Mouse (Mus musculus) hindbrain, embryonic 13.5 days (tissue): ENCODE data around the gene Itgb8. TPM values are rescaled to one million over a fixed set of nuclear protein-coding genes. Genes with fewer than 3 reads are reported as not detected.
A peak's percentile ranks its signal among the peaks of the same experiment; 100 is the strongest.

ENCODE experiments used
- ATAC-seq: fragments of 200-750 bp; cut with Nextera tagmentation; 2 replicates; pipeline ENCODE4 v1.8.0; 2017; ENCODE audit warnings: moderate TSS enrichment; ENCODE audit not compliant: low FRiP score
- H3K27ac ChIP-seq: fragments of 300-500 bp; sonication (generic); 2 replicates; pipeline ENCODE4 v1.5.1; 2015; ENCODE audit warnings: inconsistent platforms, mild to moderate bottlenecking, moderate library complexity
- H3K27me3 ChIP-seq: fragments of 300-500 bp; sonication (generic); 2 replicates; pipeline ENCODE4 v1.6.1; 2015; ENCODE audit warnings: mild to moderate bottlenecking, inconsistent platforms
- H3K36me3 ChIP-seq: fragments of 300-500 bp; sonication (generic); 2 replicates; pipeline ENCODE4 v1.6.1; 2015; ENCODE audit warnings: mild to moderate bottlenecking, inconsistent platforms
- H3K4me1 ChIP-seq: fragments of 300-500 bp; sonication (generic); replicated peaks from 2 replicates; pipeline ENCODE4 v1.6.1; 2015; ENCODE audit warnings: inconsistent platforms
- H3K4me2 ChIP-seq: fragments of 300-500 bp; sonication (generic); 2 replicates; pipeline ENCODE4 v1.6.1; 2015; ENCODE audit warnings: inconsistent platforms, mild to moderate bottlenecking, moderate library complexity
- H3K4me3 ChIP-seq: fragments of 300-500 bp; sonication (generic); 2 replicates; pipeline ENCODE4 v1.5.1; 2015; ENCODE audit warnings: mild to moderate bottlenecking, inconsistent platforms
- H3K9ac ChIP-seq: fragments of 300-500 bp; sonication (generic); 2 replicates; pipeline ENCODE4 v1.6.1; 2015; ENCODE audit warnings: mild to moderate bottlenecking, inconsistent platforms
- H3K9me3 ChIP-seq: fragments of 300-500 bp; sonication (generic); 2 replicates; pipeline ENCODE4 v1.6.1; 2016; ENCODE audit warnings: inconsistent platforms
- WGBS: fragments of 180-500 bp; shearing (Covaris S2); methylation state at CpG from one replicate; pipeline ENCODE4 v1.1.7; 2015; 5-methylcytosine and 5-hydroxymethylcytosine counted together
- polyA plus RNA-seq: library from polyadenylated mRNA; unstranded; fragments of >200 nt; fragmentation: Nextera tagmentation; extraction: Ambion mirVana; gene quantifications from 2 replicates; pipeline ENCODE4 v1.2.1, GENCODE M21; 2015

The Itgb8 gene
- 11.9 and 12.4 TPM in 2 replicates for polyA plus RNA-seq

- under 1% methylated on average over 29 of the region's 29 CpGs for WGBS
- H3K4me3 ChIP-seq, result peak within 1 kb of the TSS; percentile 67
Measured at GRCm38 (mm10) chr12:119238696-119239415, at the start of gene Itgb8. Gene Itgb8, minus strand, starts transcription at chr12:119238802.

GRCm38 (mm10) chr12:119276282-119276681 is 37.7 kb upstream of the Itgb8 start:
- 78% methylated on average over 1 of the region's 1 CpGs for WGBS
- no peak overlapping the region for H3K9ac ChIP-seq
- no peak for ATAC-seq

More at GRCm38 (mm10) chr12:119238696-119239415, at the start of gene Itgb8:
- no peaks in the 10 kb centered on the region for H3K36me3 ChIP-seq
- H3K27me3 ChIP-seq, result no peaks in the 10 kb centered on the region
- H3K4me2 ChIP-seq, result peak within 1 kb of the TSS; percentile 73
- peaks cover 33% of the 10 kb centered on the region for H3K4me1 ChIP-seq
- ATAC-seq, result peak; percentile 95
- no peaks in the 10 kb centered on the region for H3K9me3 ChIP-seq
- H3K27ac ChIP-seq, result peak within 1 kb of the TSS; percentile 92
- H3K9ac ChIP-seq, result peak within 1 kb of the TSS; percentile 85

GRCm38 (mm10) chr12:119273605-119274004 is 35.0 kb upstream of the Itgb8 start:
- Histone ChIP-seq H3K27ac (no peak overlapping the region), H3K4me3 (no peak overlapping the region), H3K9ac (no peak overlapping the region), H3K36me3 (no peaks in the 10 kb centered on the region), H3K27me3 (no peaks in the 10 kb centered on the region), H3K4me2 (no peak overlapping the region), H3K9me3 (no peaks in the 10 kb centered on the region), H3K4me1 (no peaks in the 10 kb centered on the region)
- ATAC-seq, result no peak
- WGBS, result 3% methylated on average over 1 of the region's 1 CpGs

More at GRCm38 (mm10) chr12:119276282-119276681, 37.7 kb upstream of the Itgb8 start:
- H3K4me2 ChIP-seq, result no peak overlapping the region
- H3K27me3 ChIP-seq, result no peaks in the 10 kb centered on the region
- no peak overlapping the region for H3K4me3 ChIP-seq
- H3K27ac ChIP-seq, result no peak overlapping the region
- H3K36me3 ChIP-seq, result no peaks in the 10 kb centered on the region
- H3K4me1 ChIP-seq, result no peaks in the 10 kb centered on the region
- no peaks in the 10 kb centered on the region for H3K9me3 ChIP-seq

- WGBS, result 90% methylated on average over 1 of the region's 1 CpGs
- Histone ChIP-seq H3K27ac (no peak overlapping the region), H3K4me1 (no peaks in the 10 kb centered on the region), H3K4me2 (no peak overlapping the region), H3K27me3 (no peaks in the 10 kb centered on the region), H3K9ac (no peak overlapping the region), H3K36me3 (no peaks in the 10 kb centered on the region), H3K4me3 (no peak overlapping the region), H3K9me3 (no peaks in the 10 kb centered on the region)
- ATAC-seq, result no peak
Measured at GRCm38 (mm10) chr12:119271964-119272363, 33.4 kb upstream of the Itgb8 start.

GRCm38 (mm10) chr12:119270036-119270435 is 31.4 kb upstream of the Itgb8 start:
- no peak overlapping the region for H3K9ac ChIP-seq
- H3K27me3 ChIP-seq, result no peaks in the 10 kb centered on the region
- no peak overlapping the region for H3K4me2 ChIP-seq
- no peaks in the 10 kb centered on the region for H3K9me3 ChIP-seq
- no peak overlapping the region for H3K27ac ChIP-seq
- H3K4me1 ChIP-seq, result no peaks in the 10 kb centered on the region
- H3K36me3 ChIP-seq, result no peaks in the 10 kb centered on the region
- ATAC-seq, result no peak
- 83% methylated on average over 2 of the region's 2 CpGs for WGBS
- H3K4me3 ChIP-seq, result no peak overlapping the region

GRCm38 (mm10) chr12:119268723-119269122 is 30.1 kb upstream of the Itgb8 start:
- WGBS, result 58% methylated on average over 1 of the region's 1 CpGs
- no peaks in the 10 kb centered on the region for H3K27me3 ChIP-seq

GRCm38 (mm10) chr12:119264506-119264905 is 25.9 kb upstream of the Itgb8 start:
- H3K36me3 ChIP-seq, result no peaks in the 10 kb centered on the region
- H3K4me1 ChIP-seq, result no peaks in the 10 kb centered on the region
- no peak for ATAC-seq
- H3K9ac ChIP-seq, result no peak overlapping the region
- H3K27ac ChIP-seq, result no peak overlapping the region
- no peaks in the 10 kb centered on the region for H3K9me3 ChIP-seq
- H3K4me2 ChIP-seq, result no peak overlapping the region
- 94% methylated on average over 3 of the region's 3 CpGs for WGBS
- H3K27me3 ChIP-seq, result no peaks in the 10 kb centered on the region
- no peak overlapping the region for H3K4me3 ChIP-seq

More at GRCm38 (mm10) chr12:119268723-119269122, 30.1 kb upstream of the Itgb8 start:
- Histone ChIP-seq H3K27ac (no peak overlapping the region), H3K9ac (no peak overlapping the region), H3K4me2 (no peak overlapping the region), H3K4me1 (no peaks in the 10 kb centered on the region), H3K9me3 (no peaks in the 10 kb centered on the region), H3K4me3 (no peak overlapping the region), H3K36me3 (no peaks in the 10 kb centered on the region)
- no peak for ATAC-seq

- 30% methylated on average over 1 of the region's 1 CpGs for WGBS
Measured at GRCm38 (mm10) chr12:119248581-119248980, 10.0 kb upstream of the Itgb8 start.

GRCm38 (mm10) chr12:119241071-119241470 is 2.5 kb upstream of the Itgb8 start:
- H3K9me3 ChIP-seq, result no peaks in the 10 kb centered on the region
- H3K4me2 ChIP-seq, result no peak overlapping the region
- no peak overlapping the region for H3K9ac ChIP-seq
- WGBS, result 14% methylated on average over 1 of the region's 1 CpGs
- H3K36me3 ChIP-seq, result no peaks in the 10 kb centered on the region
- no peak overlapping the region for H3K27ac ChIP-seq
- no peaks in the 10 kb centered on the region for H3K27me3 ChIP-seq
- no peak overlapping the region for H3K4me3 ChIP-seq
- ATAC-seq, result no peak
- peaks cover 21% of the 10 kb centered on the region for H3K4me1 ChIP-seq

More at GRCm38 (mm10) chr12:119248581-119248980, 10.0 kb upstream of the Itgb8 start:
- ATAC-seq, result no peak
- Histone ChIP-seq H3K36me3 (no peaks in the 10 kb centered on the region), H3K27ac (no peak overlapping the region), H3K9me3 (no peaks in the 10 kb centered on the region), H3K4me2 (no peak overlapping the region), H3K9ac (no peak overlapping the region), H3K27me3 (no peaks in the 10 kb centered on the region), H3K4me3 (no peak overlapping the region), H3K4me1 (no peaks in the 10 kb centered on the region)

GRCm38 (mm10) chr12:119237921-119238695 is 494 bp downstream of the Itgb8 start:
- Histone ChIP-seq H3K36me3 (no peaks in the 10 kb centered on the region), H3K4me2 (peak overlapping the region; percentile 73), H3K9ac (peak overlapping the region; percentile 85), H3K27ac (peak overlapping the region; percentile 92), H3K4me3 (peak overlapping the region; percentile 67), H3K27me3 (no peaks in the 10 kb centered on the region), H3K4me1 (peaks cover 33% of the 10 kb centered on the region), H3K9me3 (no peaks in the 10 kb centered on the region)
- WGBS, result under 1% methylated on average over 35 of the region's 35 CpGs
- peak; percentile 87 for ATAC-seq

GRCm38 (mm10) chr12:119237241-119237920 is 1.2 kb downstream of the Itgb8 start:
- no peaks in the 10 kb centered on the region for H3K36me3 ChIP-seq
- H3K9me3 ChIP-seq, result no peaks in the 10 kb centered on the region
- H3K27me3 ChIP-seq, result no peaks in the 10 kb centered on the region
- H3K4me1 ChIP-seq, result peaks cover 33% of the 10 kb centered on the region
- peak overlapping the region; percentile 85 for H3K9ac ChIP-seq
- under 1% methylated on average over 13 of the region's 13 CpGs for WGBS
- H3K4me3 ChIP-seq, result peak overlapping the region; percentile 67
- no peak; the same call in 1 of the 2 replicates for ATAC-seq
- peak overlapping the region; percentile 92 for H3K27ac ChIP-seq
- H3K4me2 ChIP-seq, result peak overlapping the region; percentile 73

GRCm38 (mm10) chr12:119231831-119232230 is 6.8 kb downstream of the Itgb8 start:
- 94% methylated on average over 2 of the region's 2 CpGs for WGBS
- no peak for ATAC-seq

More at GRCm38 (mm10) chr12:119231831-119232230, 6.8 kb downstream of the Itgb8 start:
- Histone ChIP-seq H3K4me3 (no peak overlapping the region), H3K9ac (no peak overlapping the region), H3K9me3 (no peaks in the 10 kb centered on the region), H3K4me2 (no peak overlapping the region), H3K27me3 (no peaks in the 10 kb centered on the region), H3K36me3 (no peaks in the 10 kb centered on the region), H3K27ac (no peak overlapping the region), H3K4me1 (peaks cover 16% of the 10 kb centered on the region)
